Mouse (Mus musculus): ENCODE measurements around the gene Snd1.

The Snd1 gene

GRCm38 (mm10) chr6:28749224-28749623, 274.3 kb downstream of the Snd1 start:
- CTCF ChIA-PET, result no interaction called here

DNA sequence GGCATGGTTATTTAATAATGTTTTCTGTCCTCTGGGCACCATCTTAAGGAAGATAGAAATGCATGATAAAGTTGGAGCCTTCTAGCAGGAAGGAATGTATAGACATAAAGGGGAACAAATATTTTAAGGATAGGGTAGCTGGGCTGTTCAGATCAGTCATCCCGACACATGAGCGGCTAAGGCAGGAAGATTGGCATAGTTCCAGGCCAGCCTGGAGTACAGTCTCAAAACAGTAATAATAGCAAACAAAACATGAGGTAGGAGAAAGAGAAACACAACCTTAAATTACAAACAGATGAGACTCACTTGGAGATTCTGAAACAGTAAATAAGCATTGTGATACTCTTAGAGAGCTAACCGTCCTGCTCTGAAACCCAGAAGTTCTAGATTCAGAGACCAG, 276.2 kb downstream of the Snd1 start:
- CTCF ChIA-PET, result no interaction called here

DNA sequence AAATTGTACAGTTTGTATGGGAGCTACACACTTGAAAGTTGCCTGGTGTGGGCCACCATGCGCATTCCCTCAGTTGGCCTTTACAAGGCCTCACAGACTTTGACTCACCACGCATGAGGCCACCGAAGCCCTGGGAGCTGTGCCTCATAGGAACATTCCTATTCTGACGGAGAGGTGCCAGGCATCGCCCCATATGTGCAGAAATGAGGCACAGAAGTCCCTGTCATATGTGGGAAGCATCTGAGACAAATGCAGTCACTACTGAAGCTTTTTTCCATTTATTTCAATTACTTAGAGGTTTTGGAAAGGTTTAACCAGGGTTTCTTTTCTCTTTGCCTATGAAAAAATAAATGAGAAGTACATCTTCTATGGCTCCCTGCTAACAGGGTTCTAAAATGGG, 278.3 kb downstream of the Snd1 start:
- CTCF ChIA-PET, result no interaction called here

- CTCF ChIA-PET, result no interaction called here
Observed at GRCm38 (mm10) chr6:28753681-28754080, 278.7 kb downstream of the Snd1 start.

DNA sequence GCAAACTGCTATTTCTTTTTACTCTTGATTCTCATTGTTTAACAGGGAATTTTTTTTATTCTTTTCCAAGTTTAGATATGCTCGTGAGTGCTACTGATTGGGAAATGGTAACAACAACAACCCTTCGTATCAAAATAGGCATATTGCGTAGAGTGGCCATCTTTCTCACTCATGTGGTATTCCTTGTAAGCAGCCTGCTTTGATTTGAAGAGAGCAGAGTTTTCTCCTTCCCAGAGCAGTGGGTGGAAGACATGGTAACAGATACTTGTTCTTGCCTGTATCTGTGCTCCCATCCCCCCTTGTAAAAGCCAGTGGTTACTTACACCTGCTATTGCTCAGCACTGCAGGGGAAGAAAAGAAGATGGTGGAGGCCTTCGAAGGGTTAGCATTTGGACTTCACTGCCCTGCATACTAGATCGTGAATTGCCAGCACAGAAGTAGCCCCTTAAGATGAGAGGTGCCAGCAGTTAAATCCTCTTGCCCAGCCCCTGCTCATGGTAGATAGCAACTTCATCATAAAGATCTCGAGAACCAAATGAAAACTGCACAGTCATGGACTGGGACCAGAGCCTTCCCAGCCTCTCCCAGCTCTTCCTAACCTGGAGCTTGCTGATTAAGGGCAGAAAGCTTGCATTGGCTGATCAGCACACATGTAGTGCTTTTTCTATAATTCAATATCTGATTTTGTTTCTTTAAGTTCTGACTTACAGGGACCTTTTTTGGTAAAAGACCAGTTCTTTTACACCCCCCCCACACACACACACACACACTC, 279.4 kb downstream of the Snd1 start:
- CTCF ChIA-PET, result interaction anchor here (0.7 kb wide), 1 partner anchor 14 kb away, joined by 4 read pairs; no protein-coding TSS in a partner anchor

DNA sequence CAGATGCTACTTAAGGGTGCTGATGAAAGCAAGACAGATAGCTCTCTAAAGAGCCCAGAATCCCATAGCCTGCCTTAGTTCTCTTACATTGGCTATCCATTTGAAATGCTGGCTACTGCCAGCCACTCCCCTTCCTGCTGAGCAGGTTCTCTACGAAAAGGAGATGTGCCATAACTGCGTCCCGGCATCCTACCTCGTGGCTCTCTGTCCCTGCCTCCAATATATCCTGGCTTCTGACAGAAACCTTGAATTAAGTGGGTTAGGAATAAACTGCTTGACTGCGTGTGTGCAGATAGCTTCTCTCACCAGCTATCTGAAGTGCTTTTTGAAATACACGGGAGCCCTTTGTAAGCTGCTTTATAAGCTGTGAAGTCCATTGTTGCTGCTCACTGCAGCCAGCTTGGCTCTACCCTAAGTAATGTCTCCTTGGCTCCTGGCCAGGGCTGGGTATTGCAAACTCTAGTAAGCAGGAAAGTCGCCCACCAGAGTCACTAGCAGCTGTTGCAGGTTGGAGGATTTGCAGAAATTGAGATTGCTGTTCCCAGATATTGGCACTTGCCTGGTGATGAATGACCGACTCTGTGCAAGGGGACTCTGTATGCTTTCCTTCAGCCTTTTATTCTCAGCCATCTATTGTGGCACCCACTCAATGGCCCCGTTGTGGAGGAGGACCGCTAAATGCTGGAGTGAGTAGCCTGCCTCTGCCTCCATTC, 281.5 kb downstream of the Snd1 start:
- CTCF ChIA-PET, result no interaction called here

GRCm38 (mm10) chr6:28758293-28758692, 283.4 kb downstream of the Snd1 start:
- CTCF ChIA-PET, result no interaction called here

DNA sequence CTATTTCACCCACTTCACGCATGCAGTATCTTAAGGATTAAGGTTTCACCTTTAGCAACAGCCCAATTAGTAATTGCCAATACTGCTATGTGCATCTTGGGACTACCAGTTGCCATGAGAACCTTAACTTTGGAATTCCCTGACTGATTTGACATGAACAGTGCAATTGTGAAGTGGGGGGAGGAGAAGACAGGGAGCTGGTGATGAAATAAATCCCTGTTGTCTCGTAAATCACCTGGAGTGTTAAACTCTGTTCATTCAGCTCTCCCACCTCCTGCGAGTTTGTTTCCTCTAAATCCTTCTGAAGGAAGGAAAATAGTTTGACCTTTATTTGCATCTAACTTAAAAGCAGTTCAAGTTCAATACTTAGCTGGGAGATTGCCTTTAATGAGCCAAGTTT, 286.8 kb downstream of the Snd1 start:
- CTCF ChIA-PET, result no interaction called here

GRCm38 (mm10) chr6:28762132-28762775, 287.3 kb downstream of the Snd1 start:
- CTCF ChIA-PET, result no interaction called here

DNA sequence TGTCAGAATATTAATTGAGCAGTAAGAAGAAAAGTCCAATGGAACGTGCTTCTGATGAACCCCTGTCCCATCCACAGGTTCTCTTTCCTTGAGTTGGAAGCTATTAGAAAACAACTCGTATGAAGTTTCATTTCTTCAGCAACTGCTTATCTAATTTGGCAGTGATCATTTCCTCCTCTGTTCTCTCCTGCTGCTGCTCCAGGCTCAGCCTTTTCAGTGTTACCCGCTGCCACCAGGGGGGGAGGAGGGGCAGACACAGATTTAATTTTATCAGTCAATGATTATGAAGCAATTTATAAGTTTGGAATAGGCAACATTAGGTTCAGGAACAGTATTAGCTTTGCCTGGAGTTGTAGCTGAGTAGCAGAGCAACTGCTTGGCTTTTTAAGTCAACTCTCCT, 291.7 kb downstream of the Snd1 start:
- CTCF ChIA-PET, result interaction anchor here (0.6 kb wide), 1 partner anchor 72 kb away, joined by 5 read pairs; no protein-coding TSS in a partner anchor

DNA sequence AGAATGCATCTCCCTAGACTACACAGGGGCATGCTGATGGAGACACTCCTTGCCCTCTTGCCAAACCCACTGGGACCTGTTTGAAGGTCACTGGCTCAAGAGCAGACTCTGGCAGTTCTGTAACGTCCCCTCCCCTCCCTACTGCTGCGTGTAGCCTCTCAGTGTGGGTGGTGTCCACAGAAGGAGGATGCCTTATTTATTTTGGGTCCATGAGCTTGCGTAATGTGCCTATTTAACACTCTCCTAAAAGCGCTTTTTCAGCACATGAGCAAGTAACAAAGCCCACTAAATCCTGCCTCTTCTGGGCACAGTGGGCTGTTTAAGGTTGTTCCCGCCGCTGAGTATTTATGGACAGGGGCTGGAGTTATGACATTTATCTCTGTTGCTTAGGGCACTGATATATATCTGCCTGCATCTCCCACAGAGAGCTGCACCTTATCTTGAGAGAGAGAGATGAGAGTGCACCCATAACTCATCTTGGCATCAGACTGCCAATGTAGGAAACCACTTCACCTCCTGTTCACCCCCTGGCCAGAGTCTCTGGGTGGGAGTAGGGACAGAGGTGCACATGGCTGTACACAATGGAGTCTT, 293.0 kb downstream of the Snd1 start:
- CTCF ChIA-PET, result interaction anchor here (0.6 kb wide), 1 partner anchor 13 kb away, joined by 4 read pairs; no protein-coding TSS in a partner anchor

GRCm38 (mm10) chr6:28771331-28771730, 296.4 kb downstream of the Snd1 start:
- CTCF ChIA-PET, result no interaction called here

- CTCF ChIA-PET, result no interaction called here
Observed at GRCm38 (mm10) chr6:28781696-28782095, 306.8 kb downstream of the Snd1 start.

GRCm38 (mm10) chr6:28783082-28783647, 308.2 kb downstream of the Snd1 start:
- CTCF ChIA-PET, result interaction anchor here (0.5 kb wide), 1 partner anchor 638 kb away, joined by 4 read pairs; no protein-coding TSS in a partner anchor

DNA sequence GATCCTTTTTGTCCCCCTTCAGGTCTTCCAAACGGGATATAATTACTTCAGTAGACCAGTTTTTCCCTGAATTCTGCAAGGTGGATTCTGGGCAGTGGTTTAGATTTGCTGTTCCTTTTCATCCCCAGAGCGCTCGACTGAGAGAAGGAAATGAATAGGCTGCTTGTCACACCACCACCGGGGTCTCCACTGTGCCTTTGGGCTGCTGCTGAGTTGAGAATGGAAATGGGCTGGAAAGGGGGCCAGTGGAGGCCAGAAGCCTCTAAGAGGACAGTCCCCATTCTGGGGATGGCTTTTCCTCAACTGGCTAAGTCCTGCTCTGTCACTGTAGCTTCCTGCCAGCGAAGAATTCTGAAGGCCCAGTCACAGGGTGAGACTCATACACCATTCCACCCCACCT, 309.0 kb downstream of the Snd1 start:
- CTCF ChIA-PET, result no interaction called here

DNA sequence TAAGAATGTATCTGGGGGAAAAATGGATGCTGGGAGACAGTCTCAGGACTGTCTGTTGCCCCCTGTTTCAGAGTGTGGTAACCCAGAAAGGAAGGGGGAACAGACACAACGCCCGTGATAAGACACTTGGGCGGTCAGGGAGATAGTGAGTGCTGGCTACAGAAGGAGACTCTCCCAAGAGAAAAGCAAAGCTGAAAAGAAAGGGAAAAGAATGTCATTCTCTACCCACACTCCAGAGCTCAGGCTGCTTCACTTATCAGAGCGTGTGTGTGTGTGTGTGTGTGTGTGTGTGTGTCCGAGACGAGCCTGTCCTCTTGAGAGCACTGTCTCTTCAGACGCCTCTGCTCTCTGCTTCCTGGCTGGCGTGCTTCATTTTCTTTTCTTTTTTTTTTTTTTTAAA, 310.8 kb downstream of the Snd1 start:
- CTCF ChIA-PET, result no interaction called here

- CTCF ChIA-PET, result no interaction called here
Observed at GRCm38 (mm10) chr6:28787133-28787532, 312.2 kb downstream of the Snd1 start.

GRCm38 (mm10) chr6:28789685-28790084, 314.7 kb downstream of the Snd1 start:
- CTCF ChIA-PET, result no interaction called here

DNA sequence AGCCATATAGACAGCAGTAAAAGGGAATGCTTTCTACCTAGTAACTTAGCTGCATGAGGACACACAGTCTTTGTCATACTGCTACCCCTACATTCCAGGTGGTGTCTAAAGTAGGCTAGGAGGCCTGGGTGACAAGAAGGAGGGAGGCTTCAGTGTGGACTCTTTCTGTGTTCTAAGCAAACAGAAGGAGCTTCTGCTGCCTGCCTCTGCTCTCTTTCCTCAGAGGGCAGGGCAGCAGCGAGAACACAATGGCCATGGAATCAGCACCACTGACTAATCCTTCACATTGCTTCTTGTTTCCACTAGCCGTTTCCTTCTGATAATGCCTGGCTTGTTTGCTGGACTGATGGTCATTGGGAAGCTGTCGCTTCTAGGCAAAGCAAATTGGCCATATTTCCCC, 316.2 kb downstream of the Snd1 start:
- CTCF ChIA-PET, result interaction anchor here (0.5 kb wide), 1 partner anchor 41 kb away, joined by 3 read pairs; no protein-coding TSS in a partner anchor

DNA sequence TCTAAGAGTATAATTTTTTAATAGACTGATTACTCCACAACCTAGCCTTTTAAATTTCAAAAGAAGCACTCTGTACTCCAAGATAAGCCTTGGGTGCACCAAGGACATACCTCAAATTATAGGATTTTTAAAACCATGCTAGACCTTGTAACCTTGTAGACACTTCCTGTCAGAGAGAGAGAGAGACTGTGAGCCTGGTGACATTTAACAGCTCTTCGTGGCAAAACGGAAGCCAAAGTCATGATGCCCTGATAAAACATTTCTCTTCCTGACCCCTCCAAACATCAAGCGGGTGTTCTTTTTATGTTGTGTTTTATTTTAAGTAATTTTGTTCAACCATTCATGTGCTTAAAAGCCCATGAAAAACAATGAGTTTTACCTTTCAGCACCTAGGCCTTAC, 316.9 kb downstream of the Snd1 start:
- CTCF ChIA-PET, result no interaction called here

DNA sequence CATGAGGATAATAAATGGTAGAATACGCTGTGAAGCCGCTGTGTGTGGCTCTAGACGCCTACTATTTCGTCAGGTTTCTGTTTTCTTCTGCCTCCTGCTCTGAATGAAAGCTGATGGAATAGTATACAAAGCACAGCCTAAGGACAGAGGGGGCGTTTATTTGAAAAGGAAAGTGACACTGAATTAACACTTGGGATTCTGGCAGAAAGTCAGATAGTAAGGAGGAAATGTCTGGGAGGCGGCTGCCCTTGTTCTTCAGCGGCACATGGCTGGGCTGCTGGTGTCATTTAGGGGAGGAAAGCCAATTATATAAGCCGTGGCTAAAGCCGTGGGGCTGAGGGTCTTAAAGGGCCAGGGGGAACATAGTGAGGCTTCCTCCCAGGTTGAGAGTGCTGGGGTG, 320.4 kb downstream of the Snd1 start:
- CTCF ChIA-PET, result no interaction called here
